Mouse (Mus musculus) C2C12 (cell line): ENCODE measurements around the gene Triml2. TPM values are rescaled to one million over a fixed set of nuclear protein-coding genes. Genes with fewer than 3 reads are reported as not detected.

Experiments used
- H3K27me3 ChIP-seq: one replicate; pipeline ENCODE4 v1.6.1; 2011; ENCODE audit not compliant: control insufficient read depth, insufficient read depth, insufficient read length
- H3K36me3 ChIP-seq: one replicate; pipeline ENCODE4 v1.6.1; 2011; ENCODE audit not compliant: control insufficient read depth, insufficient read depth
- H3K4me3 ChIP-seq: one replicate; pipeline ENCODE4 v1.5.1; 2011; ENCODE audit warnings: mild to moderate bottlenecking, control low read depth; ENCODE audit not compliant: poor library complexity, insufficient read depth, severe bottlenecking
- H3K79me2 ChIP-seq: one replicate; pipeline ENCODE4 v1.6.1; 2011; ENCODE audit not compliant: control insufficient read depth, insufficient read depth
- H3K79me3 ChIP-seq: one replicate; pipeline ENCODE4 v1.6.1; 2011; ENCODE audit warnings: low read depth, control low read depth
- H3ac ChIP-seq: one replicate; pipeline ENCODE3; 2011; ENCODE audit warnings: low read depth; ENCODE audit not compliant: control insufficient read depth, insufficient read length
- CEBPB ChIP-seq: IDR thresholded peaks from one replicate; pipeline ENCODE4 v1.6.1; 2011; ENCODE audit warnings: low read depth, mild to moderate bottlenecking, control low read depth, moderate library complexity
- CTCF ChIP-seq: IDR thresholded peaks from one replicate; pipeline ENCODE4 v1.5.1; 2011; ENCODE audit not compliant: control insufficient read depth, insufficient read depth, insufficient read length
- FOSL1 ChIP-seq: IDR thresholded peaks from one replicate; pipeline ENCODE4 v1.8.0; 2011; ENCODE audit warnings: mild to moderate bottlenecking, low read length; ENCODE audit not compliant: poor library complexity, insufficient read depth, severe bottlenecking
- MAX ChIP-seq: IDR thresholded peaks from one replicate; pipeline ENCODE4 v1.6.1; 2011; ENCODE audit warnings: mild to moderate bottlenecking, control low read depth
- MYOD1 ChIP-seq: IDR thresholded peaks from one replicate; pipeline ENCODE4 v1.6.1; 2011; ENCODE audit warnings: low read depth; ENCODE audit not compliant: control insufficient read depth, insufficient read length
- MYOG ChIP-seq: IDR thresholded peaks from one replicate; pipeline ENCODE4 v1.6.1; 2011; ENCODE audit not compliant: control insufficient read depth, insufficient read length; ENCODE audit errors: extremely low read depth
- USF1 ChIP-seq: IDR thresholded peaks from one replicate; pipeline ENCODE4 v1.6.1; 2011; ENCODE audit warnings: low read depth, mild to moderate bottlenecking, control low read depth, moderate library complexity
- polyA plus RNA-seq: library from polyadenylated mRNA; unstranded; fragments of >200 nt; fragmentation: generic; extraction: Trizol; gene quantifications from one replicate; pipeline ENCODE4 v1.2.1, GENCODE M21; 2012; ENCODE audit warnings: missing spikeins

The Triml2 gene
- polyA plus RNA-seq, 1 experiment = not detected

GRCm38 (mm10) chr8:43243326-43243725, 63.0 kb downstream of the Triml2 start:
- Histone ChIP-seq H3K27me3 (no peaks in the 10 kb centered on the region), H3K4me3 (no peak overlapping the region), H3K36me3 (no peaks in the 10 kb centered on the region), H3K79me3 (no peaks in the 10 kb centered on the region), H3K79me2 (no peaks in the 10 kb centered on the region), H3ac (no peak overlapping the region)
- TF ChIP-seq USF1 (no peak), FOSL1 (no peak), CTCF (no peak), MAX (no peak), MYOD1 (no peak), CEBPB (no peak), MYOG (no peak)

Other genes starting within 250 kb of the Triml2 start
- gene Triml1, start 39.1 kb upstream of the Triml2 start, polyA plus RNA-seq = not detected
- gene Zfp42, start 126.4 kb downstream of the Triml2 start, polyA plus RNA-seq = not detected